Mouse (Mus musculus): Measurements from ENCODE around the gene Zfp398. TPM values are rescaled to one million over a fixed set of nuclear protein-coding genes. Genes with fewer than 3 reads are reported as not detected.
A peak's percentile ranks its signal among the peaks of the same experiment; 100 is the strongest.

Zfp398 gene
- polyA plus RNA-seq, 1 experiment, result not detected

DNA sequence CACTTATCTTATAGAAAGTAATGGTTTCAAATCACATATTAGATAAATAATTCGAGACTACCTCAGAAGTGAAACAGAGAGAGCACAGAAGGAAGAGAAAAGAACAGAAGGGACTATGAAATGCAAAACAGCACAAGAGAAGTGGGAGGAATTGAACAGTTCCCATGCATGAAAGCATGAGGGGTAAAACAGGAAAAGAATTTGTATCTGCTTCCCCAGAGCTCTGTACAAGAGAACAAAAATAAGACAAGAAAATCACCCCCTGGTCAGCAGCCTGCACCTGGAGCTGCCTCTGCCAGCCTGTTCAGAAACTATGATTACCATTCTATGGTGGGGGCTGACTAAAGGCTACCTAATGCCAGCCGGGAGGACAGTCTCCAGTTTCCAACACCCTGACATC is 28.0 kb upstream of the Zfp398 start:
- no peak overlapping the region for H3K27ac ChIP-seq (ENCODE audit: insufficient read depth, low read depth, low read length)
- WGBS, result 57% methylated on average over 2 of the region's 2 CpGs

DNA sequence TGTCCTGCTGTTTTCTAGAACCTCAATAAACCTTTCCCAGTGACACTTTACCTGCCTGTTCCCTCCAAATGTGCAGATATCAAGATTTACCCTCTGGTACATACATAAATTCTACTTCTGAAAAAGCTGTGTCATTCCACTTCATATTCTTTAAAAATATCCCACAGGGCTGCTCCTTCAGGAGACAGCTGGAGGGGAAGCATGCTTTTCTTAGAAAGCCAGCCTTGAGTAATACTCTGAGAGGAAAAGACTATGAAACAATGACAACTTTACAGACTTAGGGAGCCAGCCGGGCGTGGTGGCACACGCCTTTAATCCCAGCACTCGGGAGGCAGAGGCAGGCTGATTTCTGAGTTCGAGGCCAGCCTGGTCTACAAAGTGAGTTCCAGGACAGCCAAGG is 26.9 kb upstream of the Zfp398 start:
- no peak overlapping the region for H3K4me3 ChIP-seq (ENCODE audit: insufficient read depth, low read depth, low read length)
- TF ChIP-seq POLR2A (IDR thresholded peaks at IDR 0.05; ENCODE audit: insufficient read depth, low read depth, low read length), result no peak
- no peak for TF ChIP-seq CTCF (IDR thresholded peaks at IDR 0.05; ENCODE audit: insufficient read depth, low read depth, low read length)
- H3K27ac ChIP-seq (ENCODE audit: insufficient read depth, low read depth, low read length), result no peak overlapping the region; the same call in 1 of the 2 replicates
- H3K4me1 ChIP-seq (ENCODE audit: control insufficient read depth, insufficient read depth, low read length), result no peaks in the 10 kb centered on the region
- WGBS, result 72% methylated on average over 5 of the region's 5 CpGs

More for the DNA sequence above, 28.0 kb upstream of the Zfp398 start:
- H3K4me1 ChIP-seq (ENCODE audit: control insufficient read depth, insufficient read depth, low read length), result no peaks in the 10 kb centered on the region
- H3K4me3 ChIP-seq (ENCODE audit: insufficient read depth, low read depth, low read length), result no peak overlapping the region
- TF ChIP-seq POLR2A (IDR thresholded peaks at IDR 0.05; ENCODE audit: insufficient read depth, low read depth, low read length) (no peak), CTCF (IDR thresholded peaks at IDR 0.05; ENCODE audit: insufficient read depth, low read depth, low read length) (no peak)

- Histone ChIP-seq H3K4me3 (ENCODE audit: insufficient read depth, low read depth, low read length) (no peak overlapping the region), H3K27ac (ENCODE audit: insufficient read depth, low read depth, low read length) (no peak overlapping the region), H3K4me1 (ENCODE audit: control insufficient read depth, insufficient read depth, low read length) (no peaks in the 10 kb centered on the region)
- WGBS, result 22% methylated on average over 4 of the region's 4 CpGs
- TF ChIP-seq CTCF (IDR thresholded peaks at IDR 0.05; ENCODE audit: insufficient read depth, low read depth, low read length), result no peak
- TF ChIP-seq POLR2A (IDR thresholded peaks at IDR 0.05; ENCODE audit: insufficient read depth, low read depth, low read length), result no peak
Measured at GRCm38 (mm10) chr6:47809053-47809452, 26.4 kb upstream of the Zfp398 start.

GRCm38 (mm10) chr6:47810181-47810580 is 25.3 kb upstream of the Zfp398 start:
- TF ChIP-seq CTCF (IDR thresholded peaks at IDR 0.05; ENCODE audit: insufficient read depth, low read depth, low read length) (no peak), POLR2A (IDR thresholded peaks at IDR 0.05; ENCODE audit: insufficient read depth, low read depth, low read length) (no peak)
- 68% methylated on average over 2 of the region's 2 CpGs for WGBS
- Histone ChIP-seq H3K4me1 (ENCODE audit: control insufficient read depth, insufficient read depth, low read length) (no peaks in the 10 kb centered on the region), H3K4me3 (ENCODE audit: insufficient read depth, low read depth, low read length) (no peak overlapping the region), H3K27ac (ENCODE audit: insufficient read depth, low read depth, low read length) (no peak overlapping the region)

- Histone ChIP-seq H3K4me1 (ENCODE audit: control insufficient read depth, insufficient read depth, low read length) (no peaks in the 10 kb centered on the region), H3K4me3 (ENCODE audit: insufficient read depth, low read depth, low read length) (no peak overlapping the region), H3K27ac (ENCODE audit: insufficient read depth, low read depth, low read length) (no peak overlapping the region)
- WGBS, result 42% methylated on average over 5 of the region's 5 CpGs
- TF ChIP-seq CTCF (IDR thresholded peaks at IDR 0.05; ENCODE audit: insufficient read depth, low read depth, low read length) (no peak), POLR2A (IDR thresholded peaks at IDR 0.05; ENCODE audit: insufficient read depth, low read depth, low read length) (no peak)
Measured at GRCm38 (mm10) chr6:47811324-47811723, 24.1 kb upstream of the Zfp398 start.

DNA sequence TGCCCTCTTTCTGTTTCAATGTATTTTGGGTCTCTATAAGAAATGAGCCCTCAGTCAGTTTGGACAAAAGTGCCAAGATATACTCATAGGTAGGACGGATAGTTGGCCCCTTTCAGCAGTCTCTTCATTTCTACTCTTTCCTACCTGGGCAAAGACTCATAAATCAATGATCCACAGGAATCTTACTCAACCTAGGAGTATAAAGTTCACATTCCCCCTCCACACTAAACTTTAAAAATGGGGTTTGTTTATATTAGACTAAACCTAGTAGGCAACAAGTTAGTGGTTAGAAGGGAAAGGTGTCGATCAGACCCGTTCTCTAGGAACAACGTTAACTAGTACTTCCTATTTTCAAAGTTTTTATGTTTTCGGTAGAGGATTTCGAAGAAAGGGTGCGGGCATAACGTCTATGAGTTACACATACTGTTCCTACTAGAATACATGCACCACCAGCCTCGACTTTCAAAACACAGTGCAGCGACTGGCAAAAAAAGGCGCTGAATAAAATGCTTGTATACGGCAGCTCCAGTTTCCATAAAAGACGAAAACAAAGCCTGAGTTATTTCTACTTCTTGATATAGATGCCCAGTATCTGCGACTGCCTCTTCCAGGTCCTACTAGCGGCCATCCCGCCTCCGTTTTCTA is 23.1 kb upstream of the Zfp398 start:
- 0 out of 2 replicates have a peak overlapping the region, but pooled peaks have one; percentile 5 for H3K27ac ChIP-seq (ENCODE audit: insufficient read depth, low read depth, low read length)
- 1% methylated on average over 17 of the region's 17 CpGs for WGBS
- TF ChIP-seq CTCF (IDR thresholded peaks at IDR 0.05; ENCODE audit: insufficient read depth, low read depth, low read length) (no peak), POLR2A (IDR thresholded peaks at IDR 0.05; ENCODE audit: insufficient read depth, low read depth, low read length) (no peak)

GRCm38 (mm10) chr6:47813257-47813878 is 22.1 kb upstream of the Zfp398 start, which contains the start of gene Pdia4:
Pdia4 (minus strand) TSS chr6:47813430.
- WGBS, result under 1% methylated on average over 44 of the region's 44 CpGs
- Histone ChIP-seq H3K27ac (ENCODE audit: insufficient read depth, low read depth, low read length) (peak within 1 kb of the TSS; percentile 5; the same call in 1 of the 2 replicates), H3K4me3 (ENCODE audit: insufficient read depth, low read depth, low read length) (peak within 1 kb of the TSS; percentile 73), H3K4me1 (ENCODE audit: control insufficient read depth, insufficient read depth, low read length) (no peaks in the 10 kb centered on the region)
- TF ChIP-seq POLR2A (IDR thresholded peaks at IDR 0.05; ENCODE audit: insufficient read depth, low read depth, low read length) (peak; percentile 58; the same call in 1 of the 2 replicates), CTCF (IDR thresholded peaks at IDR 0.05; ENCODE audit: insufficient read depth, low read depth, low read length) (no peak)

More for the DNA sequence above, 23.1 kb upstream of the Zfp398 start:
- no peaks in the 10 kb centered on the region for H3K4me1 ChIP-seq (ENCODE audit: control insufficient read depth, insufficient read depth, low read length)
- H3K4me3 ChIP-seq (ENCODE audit: insufficient read depth, low read depth, low read length), result peak overlapping the region; percentile 73

GRCm38 (mm10) chr6:47816151-47816550 is 19.3 kb upstream of the Zfp398 start:
- no peak overlapping the region for H3K27ac ChIP-seq (ENCODE audit: insufficient read depth, low read depth, low read length)
- TF ChIP-seq POLR2A (IDR thresholded peaks at IDR 0.05; ENCODE audit: insufficient read depth, low read depth, low read length) (no peak), CTCF (IDR thresholded peaks at IDR 0.05; ENCODE audit: insufficient read depth, low read depth, low read length) (no peak)
- no peak overlapping the region for H3K4me3 ChIP-seq (ENCODE audit: insufficient read depth, low read depth, low read length)
- H3K4me1 ChIP-seq (ENCODE audit: control insufficient read depth, insufficient read depth, low read length), result no peaks in the 10 kb centered on the region
- WGBS, result 86% methylated on average over 1 of the region's 1 CpGs

DNA sequence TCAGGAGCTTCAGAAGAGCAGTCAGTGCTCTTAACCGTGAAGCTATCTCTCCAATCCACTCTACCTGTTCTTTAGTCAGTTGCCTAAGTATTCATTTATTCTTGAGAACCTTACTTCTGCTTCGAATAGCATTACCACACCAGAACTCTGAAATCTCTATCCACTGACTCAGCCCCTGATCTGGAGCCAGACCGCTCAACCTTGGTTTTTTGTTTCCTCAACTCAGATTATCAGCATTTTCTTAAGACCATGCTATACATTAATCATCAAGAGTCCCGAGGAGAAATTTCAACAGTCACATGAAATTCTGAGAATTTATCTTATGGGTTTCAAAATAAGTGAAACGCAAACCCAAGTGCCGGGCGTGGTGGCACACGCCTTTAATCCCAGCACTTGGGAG is 16.7 kb upstream of the Zfp398 start:
- Histone ChIP-seq H3K27ac (ENCODE audit: insufficient read depth, low read depth, low read length) (no peak overlapping the region), H3K4me3 (ENCODE audit: insufficient read depth, low read depth, low read length) (no peak overlapping the region), H3K4me1 (ENCODE audit: control insufficient read depth, insufficient read depth, low read length) (no peaks in the 10 kb centered on the region)
- TF ChIP-seq CTCF (IDR thresholded peaks at IDR 0.05; ENCODE audit: insufficient read depth, low read depth, low read length) (no peak), POLR2A (IDR thresholded peaks at IDR 0.05; ENCODE audit: insufficient read depth, low read depth, low read length) (no peak)
- 93% methylated on average over 8 of the region's 8 CpGs for WGBS

All from olfactory bulb, adult 2 months (tissue).